Comparison of ENCODE assay signal across 29 mouse cellular contexts in the genomic region with DNA sequence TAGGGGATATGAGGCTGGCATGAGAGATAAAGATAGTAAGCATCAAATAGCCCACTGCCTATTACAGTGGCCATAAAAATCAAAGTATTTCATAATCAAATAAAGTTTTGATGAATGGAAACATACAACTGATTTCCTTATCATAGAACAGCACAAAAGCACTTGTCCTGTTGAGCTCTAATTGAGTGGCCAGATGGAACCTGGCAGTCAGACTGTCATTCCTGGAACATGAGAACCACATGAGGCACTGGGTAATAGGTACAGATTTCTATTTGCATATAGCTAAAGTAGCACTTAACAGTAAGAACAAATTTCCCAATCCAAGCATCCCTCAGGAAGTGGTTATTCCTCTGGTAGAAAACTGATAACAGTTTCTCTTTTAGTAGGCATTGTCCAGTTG.
"Had no signal": no experiment of that assay in that cellular context is flagged by ENCODE, and none has a peak within 500 bp of the region (broad histone marks: within the 10 kb centered on the region; RNA-seq: fewer than 3 reads in every experiment).

No protein-coding gene starts in this region.

- H3K27ac ChIP-seq: heart, adult 2 months; heart, embryonic 13.5 days; heart, embryonic 15.5 days; hindbrain, embryonic 13.5 days; hindbrain, embryonic 15.5 days; hindbrain, postnatal 0 days; kidney, embryonic 15.5 days; kidney, postnatal 0 days; limb, embryonic 10.5 days; limb, embryonic 12.5 days; liver, embryonic 13.5 days; liver, embryonic 15.5 days had no signal

- DNase-seq: gastrocnemius, postnatal 14 days; gastrocnemius, postnatal 36 days; heart, adult 11 months; heart, adult 2 months; heart, postnatal 14 days; heart, postnatal 36 days; kidney, adult 11 months; kidney, adult 2 months; kidney, adult 9 months; kidney, postnatal 14 days; kidney, postnatal 36 days; layer of hippocampus, adult 9-11 months; layer of hippocampus, postnatal 36 days; liver; liver, embryonic 13.5 days; liver, postnatal 0 days had no signal

- H3K4me3 ChIP-seq: heart, adult 2 months; heart, embryonic 13.5 days; heart, embryonic 15.5 days; hindbrain, embryonic 13.5 days; hindbrain, embryonic 15.5 days; kidney, embryonic 15.5 days; limb, embryonic 10.5 days; limb, embryonic 12.5 days; liver, embryonic 13.5 days; liver, embryonic 15.5 days had no signal

- H3K27me3 ChIP-seq: heart, embryonic 13.5 days; heart, embryonic 15.5 days; hindbrain, embryonic 13.5 days; hindbrain, embryonic 15.5 days; kidney, embryonic 15.5 days; limb, embryonic 12.5 days; liver, embryonic 13.5 days; liver, embryonic 15.5 days had no signal

- H3K9ac ChIP-seq: heart, embryonic 13.5 days; heart, embryonic 15.5 days; hindbrain, embryonic 13.5 days; hindbrain, embryonic 15.5 days; kidney, embryonic 15.5 days; limb, embryonic 12.5 days; liver, embryonic 13.5 days; liver, embryonic 15.5 days; liver, postnatal 0 days had no signal

- H3K4me1 ChIP-seq: heart, embryonic 13.5 days; heart, embryonic 15.5 days; hindbrain, embryonic 13.5 days; hindbrain, embryonic 15.5 days; kidney, embryonic 15.5 days; limb, embryonic 10.5 days; limb, embryonic 12.5 days; liver, embryonic 13.5 days; liver, embryonic 15.5 days had no signal

- H3K36me3 ChIP-seq: heart, embryonic 13.5 days; heart, embryonic 15.5 days; hindbrain, embryonic 13.5 days; hindbrain, embryonic 15.5 days; kidney, embryonic 15.5 days; limb, embryonic 10.5 days; limb, embryonic 12.5 days; liver, embryonic 13.5 days; liver, embryonic 15.5 days had no signal

- H3K4me2 ChIP-seq: heart, embryonic 11.5 days; heart, embryonic 13.5 days; heart, embryonic 15.5 days; hindbrain, embryonic 13.5 days; hindbrain, embryonic 15.5 days; kidney, embryonic 15.5 days; limb, embryonic 12.5 days; liver, embryonic 11.5 days; liver, embryonic 13.5 days; liver, embryonic 15.5 days had no signal

- H3K9me3 ChIP-seq: heart, embryonic 13.5 days; heart, embryonic 15.5 days; hindbrain, embryonic 13.5 days; hindbrain, embryonic 15.5 days; kidney, embryonic 15.5 days; limb, embryonic 10.5 days; limb, embryonic 12.5 days; liver, embryonic 13.5 days; liver, embryonic 15.5 days had no signal

- ATAC-seq: hindbrain, postnatal 0 days; intestine, embryonic 16.5 days; liver, postnatal 0 days had no signal
